Mouse (Mus musculus) layer of hippocampus, adult 18-20 months (tissue): Measurements from ENCODE around the gene Slc25a34. TPM values are rescaled to one million over a fixed set of nuclear protein-coding genes. Genes with fewer than 3 reads are reported as not detected.

ENCODE experiments used
- DNase-seq, 2 experiments: peaks; one replicate each; pipeline ENCODE4 v3.0.0; 2022; ENCODE audit warnings: low spot score in 2 of 2
- total RNA-seq, 2 experiments: library from RNA; stranded (reverse); gene quantifications; 2 replicates each; pipeline ENCODE4 v1.2.3; 2021

Slc25a34 gene
- total RNA-seq, 2 experiments from 2014 or later = 4.1 to 4.2 TPM

DNA sequence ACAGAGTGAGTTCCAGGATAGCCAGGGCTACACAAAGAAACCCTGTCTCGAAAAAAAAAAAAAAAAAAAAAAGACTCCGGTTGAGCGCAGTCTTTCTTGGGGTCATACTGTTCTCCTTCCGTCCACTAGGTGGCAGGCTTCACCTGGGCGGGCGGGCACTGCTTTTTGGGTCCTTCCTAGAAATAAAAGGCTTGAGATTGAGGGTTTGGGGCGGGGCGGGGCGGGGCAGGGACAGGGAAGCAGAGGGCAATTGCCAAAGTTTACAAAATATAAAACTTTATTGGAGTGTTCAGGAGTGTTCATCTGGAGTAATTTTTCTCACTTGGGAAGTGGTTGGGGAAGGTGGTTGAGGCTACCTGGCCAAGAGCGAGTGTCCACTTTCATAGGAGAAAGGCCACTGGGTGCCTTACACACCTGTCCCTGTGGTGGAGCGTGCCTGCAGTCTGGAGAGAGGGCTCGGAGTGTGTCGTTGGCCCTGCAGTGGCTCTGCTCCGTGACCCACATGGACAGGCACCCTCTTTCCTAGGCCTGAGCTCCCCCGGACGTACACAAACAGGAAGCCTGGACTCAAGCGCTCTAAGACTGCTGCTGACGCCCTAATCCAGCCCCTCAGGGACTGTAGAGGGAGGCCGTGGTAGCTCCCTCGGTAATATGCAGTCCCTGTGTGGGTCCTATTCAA, 4.9 kb downstream of the Slc25a34 start, which contains the start of gene Tmem82:
Tmem82 (minus strand) TSS at position 69 of the 679 bp plus-strand sequence.
- no peak for DNase-seq

DNA sequence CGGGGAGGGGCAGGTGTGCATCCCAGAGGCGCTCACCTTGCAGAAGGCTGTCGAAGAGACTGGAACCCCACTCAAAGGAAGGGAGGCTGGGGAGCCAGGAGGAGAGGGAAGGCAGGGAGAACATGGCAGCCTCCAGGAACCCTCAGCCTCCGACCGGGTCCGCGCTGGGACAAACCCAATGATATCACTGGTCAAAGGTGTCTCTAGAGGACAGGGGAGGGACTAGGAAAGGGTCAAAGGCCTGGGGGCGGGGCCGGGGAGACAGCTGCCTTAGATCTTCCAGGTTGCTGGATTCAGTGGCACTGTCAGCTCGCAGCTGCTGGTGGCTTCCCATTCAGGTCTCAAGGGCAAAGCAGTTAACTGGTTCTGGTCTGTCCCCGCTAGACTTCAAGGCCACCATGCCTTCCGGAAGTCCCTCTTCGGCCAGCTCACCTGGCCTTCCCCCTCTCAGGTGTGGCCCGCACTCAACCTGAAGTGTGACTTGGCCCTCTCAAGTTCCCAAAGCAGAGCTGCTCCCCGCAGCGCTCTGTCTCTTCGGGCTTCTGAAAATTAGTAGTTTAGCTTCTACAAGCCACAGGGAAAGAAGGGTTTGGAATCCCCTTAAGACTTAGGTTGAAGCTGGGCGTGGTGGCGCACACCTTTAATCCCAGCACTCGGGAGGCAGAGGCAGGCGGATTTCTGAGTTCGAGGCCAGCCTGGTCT, 5.6 kb downstream of the Slc25a34 start:
- no peak for DNase-seq

DNA sequence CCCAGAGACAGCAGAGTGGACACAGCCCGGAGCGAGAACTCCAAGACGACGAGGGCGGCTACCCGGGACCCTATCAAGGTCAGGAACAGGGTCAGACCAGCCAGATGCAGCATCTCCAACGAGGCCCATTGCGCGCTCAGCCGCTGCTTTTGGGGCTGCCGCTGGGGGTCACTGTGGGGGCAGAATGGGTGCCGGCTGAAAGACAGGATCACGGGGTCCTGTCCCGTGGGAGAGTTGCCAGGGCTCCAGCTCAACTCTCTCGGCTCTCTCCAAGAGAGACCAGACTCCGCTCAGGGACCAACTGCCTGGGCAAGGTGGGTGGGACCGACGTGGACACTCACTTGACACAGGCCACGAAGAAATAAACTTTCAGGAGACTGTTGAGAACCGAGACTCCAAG, 6.3 kb downstream of the Slc25a34 start:
- peak in 1 of 2 experiments; percentile 60 for DNase-seq

DNA sequence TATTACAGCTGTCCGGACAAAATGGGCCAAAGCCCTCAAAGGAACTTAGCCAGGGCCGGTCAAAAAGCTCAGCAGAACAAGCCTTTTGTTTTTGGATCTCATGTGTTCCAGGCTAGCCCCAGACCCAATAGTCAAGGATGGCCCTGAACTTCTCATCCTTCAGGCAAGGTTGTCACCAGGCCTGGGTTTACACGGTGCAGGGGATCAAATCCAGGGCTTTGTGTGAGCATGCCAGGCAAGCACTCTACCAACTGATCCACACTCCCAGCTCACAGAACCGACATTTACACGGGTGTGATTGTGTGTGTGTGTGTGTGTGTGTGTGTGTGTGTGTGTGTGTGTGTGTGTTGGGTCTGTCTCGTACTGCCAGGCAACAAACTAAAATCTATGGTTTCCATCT, 6.8 kb downstream of the Slc25a34 start:
- DNase-seq = no peak

DNA sequence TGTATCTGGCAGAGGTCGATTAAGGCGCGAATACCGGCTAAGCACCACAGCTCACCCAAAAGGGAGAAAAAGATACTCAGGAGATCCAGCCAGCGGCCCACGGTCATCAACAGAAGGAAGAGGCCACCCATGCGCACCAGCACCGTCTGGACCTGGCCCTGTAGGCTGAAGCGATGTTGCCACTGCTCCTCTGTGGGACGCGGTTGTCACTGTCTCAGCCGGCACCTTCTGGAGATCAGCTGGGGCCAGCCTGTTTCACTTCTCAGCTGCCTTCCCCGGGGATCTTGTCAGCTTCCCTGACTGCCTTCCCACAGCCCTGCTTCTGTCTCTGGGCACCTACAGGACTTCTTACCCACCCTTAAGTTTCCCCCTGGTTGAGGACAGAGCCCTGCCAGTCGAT, 8.7 kb downstream of the Slc25a34 start:
- no peak for DNase-seq

DNA sequence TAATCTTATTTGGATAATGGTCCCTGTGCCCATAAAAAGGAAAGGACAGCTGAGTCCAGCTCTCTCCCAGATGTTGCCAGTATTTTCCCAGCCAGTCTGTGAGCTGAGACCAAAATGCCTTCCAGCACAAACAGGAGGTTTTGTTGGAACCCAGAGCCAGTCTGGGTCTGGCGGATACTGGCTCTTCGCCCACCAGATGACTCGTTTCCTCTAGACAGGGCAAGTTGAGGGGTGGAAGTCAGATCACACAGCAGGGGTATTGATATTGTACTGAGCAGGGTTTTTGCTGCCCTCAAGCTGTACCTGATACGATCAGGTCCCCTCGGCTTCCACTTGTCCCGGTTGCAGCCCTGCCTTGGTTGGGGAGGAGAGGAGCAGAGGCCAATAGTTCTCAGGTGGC, 14.1 kb downstream of the Slc25a34 start:
- DNase-seq = no peak

DNA sequence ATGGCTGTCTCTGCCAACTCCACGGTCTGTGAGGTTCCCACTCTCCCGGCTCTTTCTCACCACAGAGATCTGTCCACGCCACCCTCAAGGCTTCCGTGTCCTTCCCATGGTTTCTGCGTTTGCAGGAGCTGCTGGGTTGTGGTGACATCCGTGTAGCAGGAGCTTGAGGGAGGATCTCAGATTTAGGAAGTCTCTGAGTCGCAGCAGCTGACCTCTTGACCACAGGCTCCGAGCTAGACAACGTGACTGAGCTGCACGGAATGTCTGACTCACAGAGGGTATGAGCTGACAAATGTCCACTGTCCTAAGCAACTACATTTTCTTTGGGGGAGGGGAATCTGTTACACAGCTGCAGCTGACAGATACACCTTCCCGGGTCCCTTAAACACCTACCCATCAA, 17.8 kb downstream of the Slc25a34 start, which contains the start of gene Fblim1:
Fblim1 (minus strand) TSS at position 236 of the 400 bp plus-strand sequence.
- DNase-seq = no peak

DNA sequence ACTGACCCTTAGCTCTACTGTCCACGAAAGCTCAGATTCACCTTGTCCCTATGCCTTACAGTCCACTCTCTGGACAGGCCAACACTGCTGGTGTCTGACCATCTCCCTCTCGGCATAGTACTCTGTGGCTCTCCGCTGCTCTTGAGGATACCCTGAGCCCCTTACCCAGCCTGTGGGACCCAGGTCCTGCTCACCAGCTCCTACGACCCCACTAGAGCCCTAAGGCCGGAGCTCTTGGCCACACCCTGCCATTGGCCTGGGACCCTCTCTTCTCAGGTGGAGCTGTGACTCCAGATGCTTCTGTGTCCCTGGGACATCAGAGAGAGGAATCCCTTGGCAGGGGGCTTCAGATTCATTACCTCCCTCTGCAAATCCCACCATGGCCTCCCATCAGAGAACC, 18.2 kb downstream of the Slc25a34 start:
- DNase-seq = no peak

DNA sequence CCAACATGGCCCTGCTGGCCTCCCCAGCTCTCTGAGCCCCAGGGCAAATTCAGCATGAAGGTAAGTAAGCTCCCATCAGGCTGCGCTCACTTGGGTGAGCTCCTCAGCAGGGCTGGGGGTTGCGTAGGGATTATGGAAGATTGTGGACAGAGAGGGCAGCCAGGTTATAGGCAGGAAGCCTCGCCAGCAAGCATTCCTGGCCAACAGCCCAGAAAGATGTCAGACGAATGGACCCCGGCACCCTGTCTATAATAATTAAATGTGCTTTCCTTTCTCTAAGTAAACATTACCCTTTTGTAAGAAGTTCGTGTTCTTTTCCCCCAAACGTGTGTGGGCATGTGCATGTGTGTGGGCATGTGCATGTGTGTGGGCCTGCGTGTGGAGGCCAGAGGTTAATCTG, 19.1 kb downstream of the Slc25a34 start:
- DNase-seq = no peak

DNA sequence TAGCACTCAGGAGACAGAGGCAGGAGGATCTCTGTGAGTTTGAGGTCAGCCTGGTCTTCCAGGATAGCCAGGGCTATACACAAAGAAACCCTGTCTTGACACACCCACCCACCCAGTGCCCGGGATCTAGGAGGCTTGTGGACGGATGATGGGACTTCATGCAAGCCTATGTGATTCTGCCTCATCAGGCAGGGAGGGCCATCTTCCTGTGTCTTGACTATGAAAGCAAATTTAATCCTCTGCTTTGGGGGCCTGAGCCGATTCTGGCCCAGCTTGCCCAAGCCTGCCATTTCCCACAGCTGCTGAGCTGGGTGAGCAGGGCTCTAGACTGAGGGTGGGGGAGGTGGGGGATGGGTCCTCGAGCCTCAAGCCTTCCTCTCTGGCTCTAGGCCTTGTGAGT, 19.7 kb downstream of the Slc25a34 start:
- no peak for DNase-seq

DNA sequence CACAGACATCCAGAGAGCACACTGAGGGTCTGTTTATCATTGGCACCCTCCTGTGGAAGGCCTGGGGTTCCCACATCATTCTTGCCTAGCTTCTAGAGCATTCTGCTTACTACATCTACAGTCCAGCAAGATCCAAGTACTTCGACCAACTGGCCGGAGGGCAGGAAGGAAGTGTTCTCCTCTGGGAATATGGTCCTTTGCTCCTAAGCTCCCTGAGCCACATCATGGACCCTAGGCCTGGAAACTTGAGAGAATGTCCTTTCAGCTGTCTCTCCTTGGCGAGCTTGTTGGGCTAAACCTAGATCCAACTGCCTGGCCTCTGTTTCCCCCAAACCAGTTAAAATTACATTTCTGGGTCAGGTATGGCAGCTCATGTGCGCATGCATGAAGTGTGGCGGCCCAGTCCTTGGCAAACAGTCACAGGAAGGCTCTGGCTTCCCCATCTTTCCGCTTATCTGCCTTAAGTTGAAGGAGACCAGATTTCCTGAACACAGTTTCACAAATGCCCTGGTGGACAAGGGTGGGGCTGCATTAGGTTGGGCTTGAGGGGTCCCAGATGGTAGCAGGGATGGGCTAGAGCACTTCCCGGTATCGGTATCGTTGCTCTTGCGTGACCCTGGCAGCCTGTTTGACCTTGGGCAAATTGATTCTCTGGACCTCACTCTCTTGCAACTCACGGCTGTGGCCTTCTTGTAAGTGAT, 20.9 kb downstream of the Slc25a34 start:
- DNase-seq = no peak

DNA sequence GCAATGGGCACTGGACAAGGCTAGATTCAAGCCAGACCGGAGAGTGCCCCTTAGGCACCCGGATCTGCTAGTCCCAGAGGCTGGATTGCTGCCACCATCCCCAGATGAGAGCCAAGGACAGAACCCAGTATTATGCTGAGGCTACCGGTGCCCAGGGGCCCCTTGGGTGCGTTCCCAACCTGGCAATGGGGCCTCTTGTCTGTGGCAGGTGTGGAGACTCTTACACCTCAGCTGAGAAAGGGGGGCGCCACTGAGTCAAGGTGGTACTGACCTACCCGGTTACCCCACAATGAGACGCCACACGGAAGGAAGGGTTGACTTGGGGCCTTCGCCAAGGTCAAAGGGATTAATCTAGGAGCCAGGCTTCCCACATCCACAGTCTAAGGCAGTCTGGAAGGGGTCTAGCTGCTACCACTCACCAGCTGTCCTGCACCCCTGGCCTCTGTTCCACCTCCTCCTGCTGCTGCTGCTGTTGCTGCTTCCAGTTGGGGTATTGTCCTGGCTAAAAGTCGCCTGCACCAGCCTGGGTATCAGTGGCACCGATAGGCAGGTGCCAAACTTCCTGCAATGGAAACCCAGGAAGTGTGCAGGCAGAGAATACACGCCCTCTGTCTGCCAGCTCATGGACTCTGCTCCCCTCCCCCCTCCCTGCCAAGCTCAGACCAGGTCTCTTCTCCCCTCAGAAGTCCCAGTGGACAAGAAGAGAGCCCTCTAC, 22.3 kb downstream of the Slc25a34 start:
- no peak for DNase-seq

DNA sequence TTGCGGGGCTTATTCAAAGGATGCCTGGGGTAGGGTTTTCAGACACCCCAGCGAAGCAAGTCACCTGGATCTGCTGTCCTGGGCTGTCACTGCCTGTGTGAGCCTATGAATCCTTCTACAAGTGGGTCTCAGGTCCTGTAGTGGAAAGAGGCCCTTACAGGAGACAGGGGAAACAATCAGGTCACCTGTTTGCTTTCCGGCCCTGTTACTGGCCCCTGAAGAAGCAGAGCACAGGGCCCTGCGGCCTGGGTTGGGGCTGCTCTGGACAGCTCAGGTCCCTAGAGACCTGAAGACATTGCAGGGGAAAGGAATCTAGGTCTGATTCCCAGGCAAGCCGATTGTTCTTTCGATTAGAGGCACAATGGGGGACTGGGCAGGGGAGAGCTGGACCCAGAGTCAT, 23.3 kb downstream of the Slc25a34 start:
- no peak for DNase-seq

DNA sequence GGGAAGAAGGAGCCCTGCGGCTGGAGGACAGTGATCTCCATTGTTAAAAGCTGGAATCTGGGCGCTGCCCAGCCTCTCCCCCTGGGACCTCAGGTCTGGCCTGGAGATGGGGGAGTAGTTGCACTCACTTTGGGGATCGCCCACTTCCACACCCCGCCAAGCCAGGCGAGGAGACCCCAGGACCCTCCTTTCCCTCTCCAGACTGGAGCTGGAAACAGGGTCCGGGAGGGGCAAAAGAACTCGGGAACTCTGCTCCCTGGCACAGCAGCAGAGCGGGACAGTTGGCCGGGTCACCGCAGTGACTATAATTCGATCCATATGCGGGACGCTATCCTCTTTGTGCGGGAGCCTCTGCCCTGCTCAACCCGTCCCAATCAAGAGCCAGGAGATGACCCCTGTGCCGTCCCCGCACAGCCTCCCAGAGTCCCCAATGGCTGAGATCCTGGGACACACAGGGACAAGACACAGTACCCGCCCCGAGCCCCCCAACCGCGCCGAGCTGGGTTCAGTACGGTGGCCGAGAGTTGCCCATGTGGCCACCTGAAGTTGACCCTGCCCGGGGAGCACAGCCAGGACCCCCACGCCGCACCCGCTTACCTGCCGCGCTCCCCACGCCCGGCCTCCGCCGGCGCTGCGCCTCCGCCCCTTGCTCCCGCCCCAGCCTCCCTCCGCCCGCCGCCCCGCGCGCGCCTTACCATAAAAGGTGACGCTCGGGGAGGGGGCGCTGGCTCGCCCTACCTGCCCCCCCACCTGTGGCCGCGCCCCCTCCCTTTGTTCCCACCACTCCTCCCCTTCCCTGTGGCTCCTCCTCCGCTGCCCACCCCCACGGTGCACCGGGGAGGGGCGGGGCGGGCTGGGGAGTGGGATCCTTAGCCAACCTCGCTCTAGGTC, 24.1 kb downstream of the Slc25a34 start:
- no peak for DNase-seq

DNA sequence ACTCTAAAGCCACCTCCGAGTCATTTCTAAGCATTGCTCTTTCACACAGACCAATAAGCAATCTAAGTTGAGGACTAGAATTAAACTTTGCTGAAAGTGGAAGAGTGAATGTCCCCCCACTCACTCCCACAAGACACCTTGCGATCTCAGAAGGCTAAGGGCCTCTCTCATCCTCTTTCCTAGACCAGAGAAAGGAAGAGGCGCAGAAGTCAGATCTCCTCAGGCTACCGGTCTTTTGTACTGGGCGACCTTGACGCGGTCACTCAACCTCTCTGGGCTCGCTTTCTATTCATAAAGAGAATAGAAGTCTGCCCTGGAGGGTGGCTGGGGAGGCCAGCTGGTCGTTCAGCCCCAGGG, 24.7 kb downstream of the Slc25a34 start:
- DNase-seq = no peak

DNA sequence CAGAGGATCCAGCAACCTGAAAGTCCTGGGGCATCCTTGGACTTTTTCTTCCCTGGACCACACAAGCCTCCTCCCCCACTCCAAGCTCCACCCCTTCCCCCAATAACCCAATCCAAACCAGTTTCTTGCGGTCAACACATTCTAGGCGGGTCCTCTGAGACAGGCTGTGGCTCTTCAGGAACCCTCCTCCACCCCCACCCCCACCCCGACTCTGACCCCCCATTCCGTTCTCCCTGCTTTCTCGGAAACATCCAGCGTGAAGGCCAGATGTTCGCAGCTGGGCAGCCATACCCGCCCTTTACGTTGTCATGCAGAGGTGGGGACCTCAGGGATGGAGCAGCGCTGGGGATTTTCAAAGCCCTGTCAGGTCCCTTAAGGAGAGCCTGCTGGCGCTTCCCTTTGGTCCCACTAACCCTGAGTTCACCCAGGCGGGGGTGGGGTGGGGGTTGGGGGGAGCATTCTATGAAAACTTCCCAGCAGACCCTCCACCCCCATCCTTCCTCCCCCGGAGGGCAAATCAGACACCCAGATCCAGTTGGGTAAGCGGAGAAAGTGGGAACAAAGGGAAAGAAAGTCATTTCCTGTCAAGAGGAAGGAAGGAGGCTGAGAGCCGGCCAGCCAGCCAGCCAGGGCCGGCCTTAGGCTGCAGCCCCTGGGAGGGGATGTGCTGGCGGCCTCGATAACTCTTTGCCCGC, 25.3 kb downstream of the Slc25a34 start:
- DNase-seq = no peak

DNA sequence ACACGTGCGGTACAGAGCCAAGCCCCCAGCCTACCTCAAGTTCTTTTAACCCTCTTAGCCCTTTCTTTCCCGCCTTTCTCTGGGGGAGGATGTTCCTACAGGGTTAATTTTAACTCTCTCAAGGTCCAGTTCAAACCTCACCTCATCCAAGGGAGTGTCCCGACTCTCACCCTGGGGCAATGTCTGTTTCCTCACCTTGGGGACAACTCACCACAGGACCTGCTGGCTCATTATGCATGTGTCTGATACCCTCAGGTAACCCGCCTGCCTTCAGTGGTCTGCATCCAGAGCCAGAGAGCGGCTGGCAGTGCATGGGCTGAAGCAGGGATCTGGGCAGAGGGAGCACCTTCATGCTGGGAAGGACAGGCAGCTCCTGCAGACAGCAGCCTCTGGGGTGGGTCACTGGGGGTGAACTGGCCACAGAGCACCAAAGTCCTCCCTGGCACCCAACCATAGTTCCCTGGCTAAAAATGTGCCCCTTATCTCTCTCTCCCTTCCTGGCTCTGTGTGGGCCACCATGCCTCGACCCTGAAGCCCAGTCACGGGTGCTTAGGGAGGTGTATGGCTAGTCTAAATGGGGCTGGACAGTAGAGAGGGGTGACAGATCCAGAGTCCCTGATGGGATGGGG, 26.8 kb downstream of the Slc25a34 start:
- DNase-seq = no peak

DNA sequence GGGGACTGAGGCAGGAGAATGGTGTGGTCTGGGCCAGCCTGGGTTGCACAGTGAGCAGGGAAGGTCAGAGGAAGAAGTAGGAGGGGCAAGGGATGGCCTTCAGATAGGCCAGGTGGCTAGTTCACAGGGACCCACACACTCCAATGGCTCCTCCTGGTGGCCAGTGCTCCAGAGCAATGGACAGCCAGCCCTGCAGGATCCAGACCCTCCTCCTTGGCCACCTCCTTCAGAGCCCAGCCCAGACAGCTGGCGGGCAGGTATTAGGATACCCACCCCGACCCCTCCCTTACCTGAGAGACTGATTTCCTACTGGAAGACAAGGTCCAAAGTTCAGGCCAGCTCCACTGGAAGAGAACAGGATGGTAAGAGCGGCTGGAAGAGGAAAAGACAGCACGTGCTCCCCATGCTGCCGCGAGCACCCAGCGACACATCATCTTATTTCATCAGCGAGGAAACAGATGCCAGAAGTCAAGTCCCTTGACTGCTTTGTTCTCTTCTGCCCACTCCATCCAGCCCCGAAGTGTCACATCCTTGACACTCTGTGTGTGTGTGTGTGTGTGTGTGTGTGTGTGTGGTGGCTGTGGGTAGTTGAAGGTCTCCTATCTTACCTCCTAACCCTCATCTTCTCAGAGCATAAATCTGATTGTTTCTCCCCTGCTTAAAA, 27.9 kb downstream of the Slc25a34 start:
- DNase-seq = no peak

DNA sequence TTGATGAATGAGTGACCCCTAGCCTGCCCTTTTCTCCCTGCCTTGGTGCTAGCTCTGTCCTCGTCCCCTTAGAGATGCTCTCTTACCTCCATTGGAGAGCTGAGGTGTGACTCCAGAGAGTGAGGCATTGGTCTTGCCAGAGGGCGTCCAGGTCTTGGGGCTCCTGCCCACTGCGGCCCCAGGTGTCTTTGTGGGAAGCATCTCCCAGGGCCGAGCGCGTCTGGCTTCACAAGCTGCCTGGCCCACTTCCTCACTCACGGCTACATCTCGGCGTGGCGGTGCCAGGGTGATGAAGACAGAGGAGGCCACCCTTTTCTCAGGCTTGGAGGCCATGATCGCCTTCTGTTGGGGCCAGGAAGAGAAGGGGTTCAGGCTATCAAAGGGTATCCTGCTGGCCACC, 28.5 kb downstream of the Slc25a34 start:
- DNase-seq = no peak
